Mouse (Mus musculus): ENCODE results near the gene Zdhhc14. TPM values are rescaled to one million over a fixed set of nuclear protein-coding genes. Genes with fewer than 3 reads are reported as not detected.
A peak's percentile ranks its signal among the peaks of the same experiment; 100 is the strongest.

Zdhhc14 gene
- polyA plus RNA-seq, 1 experiment from 2014 or later, result 2.0 TPM

- no peak overlapping the region for H3K4me3 ChIP-seq (ENCODE audit: low read depth, low read length)
- H3K4me1 ChIP-seq (ENCODE audit: control insufficient read depth, insufficient read depth, low read length), result no peaks in the 10 kb centered on the region
- no peak overlapping the region for H3K27ac ChIP-seq (ENCODE audit: low read depth, low read length)
- ATAC-seq (ENCODE audit: low FRiP score), result no peak
- no peaks in the 10 kb centered on the region for H3K27me3 ChIP-seq (ENCODE audit: control insufficient read depth, insufficient read depth, low read length)
- H3K4me2 ChIP-seq, result no peak overlapping the region
- DNase-seq (ENCODE audit: low spot score, missing footprints), result peak; percentile 8
- whole genome bisulfite sequencing, result 81% methylated on average over 5 of the region's 5 CpGs
- H3K9ac ChIP-seq (ENCODE audit: low read length), result no peak overlapping the region
- no peaks in the 10 kb centered on the region for H3K36me3 ChIP-seq (ENCODE audit: control insufficient read depth, insufficient read depth, low read length)
- no peaks in the 10 kb centered on the region for H3K9me3 ChIP-seq (ENCODE audit: control insufficient read depth, low read length)
Measured at GRCm38 (mm10) chr17:5794276-5794675, 301.9 kb downstream of the Zdhhc14 start.

DNA sequence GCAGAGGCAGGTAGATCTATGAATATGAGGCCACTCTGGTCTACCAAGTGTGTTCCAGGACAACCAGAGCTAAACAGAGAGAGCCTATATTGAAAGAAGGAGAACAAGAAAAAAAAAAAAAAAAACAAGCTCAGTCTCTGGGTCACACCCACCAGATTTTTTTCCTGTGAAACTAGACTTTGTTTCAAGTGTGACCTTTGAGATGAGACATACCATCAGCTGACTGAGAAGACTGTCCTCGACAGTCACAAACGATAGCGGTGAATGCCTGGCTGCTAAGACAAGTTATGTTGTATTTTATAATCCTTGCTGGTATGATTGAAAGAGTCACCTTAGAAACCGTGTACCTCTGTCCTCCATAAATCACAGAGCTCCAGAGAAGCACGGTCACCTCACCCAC, 303.0 kb downstream of the Zdhhc14 start:
- no peak for ATAC-seq (ENCODE audit: low FRiP score)
- 79% methylated on average over 5 of the region's 5 CpGs for WGBS

GRCm38 (mm10) chr17:5795878-5796277, 303.5 kb downstream of the Zdhhc14 start:
- WGBS, result 4% methylated on average over 5 of the region's 5 CpGs
- Histone ChIP-seq H3K36me3 (ENCODE audit: control insufficient read depth, insufficient read depth, low read length) (no peaks in the 10 kb centered on the region), H3K4me3 (ENCODE audit: low read depth, low read length) (no peak overlapping the region), H3K4me1 (ENCODE audit: control insufficient read depth, insufficient read depth, low read length) (no peaks in the 10 kb centered on the region), H3K9ac (ENCODE audit: low read length) (no peak overlapping the region), H3K4me2 (no peak overlapping the region), H3K9me3 (ENCODE audit: control insufficient read depth, low read length) (no peaks in the 10 kb centered on the region), H3K27me3 (ENCODE audit: control insufficient read depth, insufficient read depth, low read length) (no peaks in the 10 kb centered on the region), H3K27ac (ENCODE audit: low read depth, low read length) (no peak overlapping the region)
- ATAC-seq (ENCODE audit: low FRiP score), result no peak
- DNase-seq (ENCODE audit: low spot score, missing footprints), result peak; percentile 92

More for the DNA sequence above, 303.0 kb downstream of the Zdhhc14 start:
- no peak overlapping the region for H3K4me2 ChIP-seq
- DNase-seq (ENCODE audit: low spot score, missing footprints), result no peak
- no peaks in the 10 kb centered on the region for H3K4me1 ChIP-seq (ENCODE audit: control insufficient read depth, insufficient read depth, low read length)
- no peaks in the 10 kb centered on the region for H3K9me3 ChIP-seq (ENCODE audit: control insufficient read depth, low read length)
- H3K27ac ChIP-seq (ENCODE audit: low read depth, low read length), result no peak overlapping the region
- no peak overlapping the region for H3K9ac ChIP-seq (ENCODE audit: low read length)
- H3K4me3 ChIP-seq (ENCODE audit: low read depth, low read length), result no peak overlapping the region
- H3K36me3 ChIP-seq (ENCODE audit: control insufficient read depth, insufficient read depth, low read length), result no peaks in the 10 kb centered on the region
- no peaks in the 10 kb centered on the region for H3K27me3 ChIP-seq (ENCODE audit: control insufficient read depth, insufficient read depth, low read length)

GRCm38 (mm10) chr17:5797124-5797760, 304.9 kb downstream of the Zdhhc14 start:
- ATAC-seq (ENCODE audit: low FRiP score) (no peak), DNase-seq (ENCODE audit: low spot score, missing footprints) (peak; percentile 66)
- Histone ChIP-seq H3K9me3 (ENCODE audit: control insufficient read depth, low read length) (no peaks in the 10 kb centered on the region), H3K4me2 (no peak overlapping the region), H3K9ac (ENCODE audit: low read length) (no peak overlapping the region), H3K4me1 (ENCODE audit: control insufficient read depth, insufficient read depth, low read length) (no peaks in the 10 kb centered on the region), H3K27me3 (ENCODE audit: control insufficient read depth, insufficient read depth, low read length) (no peaks in the 10 kb centered on the region), H3K27ac (ENCODE audit: low read depth, low read length) (no peak overlapping the region), H3K36me3 (ENCODE audit: control insufficient read depth, insufficient read depth, low read length) (no peaks in the 10 kb centered on the region), H3K4me3 (ENCODE audit: low read depth, low read length) (no peak overlapping the region)
- WGBS, result 87% methylated on average over 5 of the region's 5 CpGs

GRCm38 (mm10) chr17:5798221-5798801, 306.0 kb downstream of the Zdhhc14 start:
- Histone ChIP-seq H3K4me2 (no peak overlapping the region), H3K27me3 (ENCODE audit: control insufficient read depth, insufficient read depth, low read length) (no peaks in the 10 kb centered on the region), H3K9ac (ENCODE audit: low read length) (no peak overlapping the region), H3K4me3 (ENCODE audit: low read depth, low read length) (no peak overlapping the region), H3K36me3 (ENCODE audit: control insufficient read depth, insufficient read depth, low read length) (no peaks in the 10 kb centered on the region), H3K9me3 (ENCODE audit: control insufficient read depth, low read length) (no peaks in the 10 kb centered on the region), H3K4me1 (ENCODE audit: control insufficient read depth, insufficient read depth, low read length) (no peaks in the 10 kb centered on the region), H3K27ac (ENCODE audit: low read depth, low read length) (no peak overlapping the region)
- ATAC-seq (ENCODE audit: low FRiP score) (no peak), DNase-seq (ENCODE audit: low spot score, missing footprints) (peak; percentile 47)
- 74% methylated on average over 13 of the region's 13 CpGs for WGBS

GRCm38 (mm10) chr17:5798900-5799299, 306.5 kb downstream of the Zdhhc14 start:
- ATAC-seq (ENCODE audit: low FRiP score), result no peak
- no peaks in the 10 kb centered on the region for H3K9me3 ChIP-seq (ENCODE audit: control insufficient read depth, low read length)
- H3K27ac ChIP-seq (ENCODE audit: low read depth, low read length), result no peak overlapping the region
- no peak overlapping the region for H3K4me2 ChIP-seq
- no peaks in the 10 kb centered on the region for H3K4me1 ChIP-seq (ENCODE audit: control insufficient read depth, insufficient read depth, low read length)
- H3K36me3 ChIP-seq (ENCODE audit: control insufficient read depth, insufficient read depth, low read length), result no peaks in the 10 kb centered on the region
- peak; percentile 54 for DNase-seq (ENCODE audit: low spot score, missing footprints)
- 86% methylated on average over 5 of the region's 5 CpGs for WGBS
- no peak overlapping the region for H3K4me3 ChIP-seq (ENCODE audit: low read depth, low read length)
- no peak overlapping the region for H3K9ac ChIP-seq (ENCODE audit: low read length)
- no peaks in the 10 kb centered on the region for H3K27me3 ChIP-seq (ENCODE audit: control insufficient read depth, insufficient read depth, low read length)

- no peak overlapping the region for H3K27ac ChIP-seq (ENCODE audit: low read depth, low read length)
- ATAC-seq (ENCODE audit: low FRiP score), result no peak
- 87% methylated on average over 17 of the region's 17 CpGs for WGBS
Measured at GRCm38 (mm10) chr17:5799396-5800021, 307.2 kb downstream of the Zdhhc14 start.

GRCm38 (mm10) chr17:5800254-5800653, 307.9 kb downstream of the Zdhhc14 start:
- no peaks in the 10 kb centered on the region for H3K9me3 ChIP-seq (ENCODE audit: control insufficient read depth, low read length)
- DNase-seq (ENCODE audit: low spot score, missing footprints), result peak; percentile 37
- ATAC-seq (ENCODE audit: low FRiP score), result no peak
- no peak overlapping the region for H3K9ac ChIP-seq (ENCODE audit: low read length)
- WGBS, result 95% methylated on average over 2 of the region's 2 CpGs
- H3K27ac ChIP-seq (ENCODE audit: low read depth, low read length), result no peak overlapping the region
- no peaks in the 10 kb centered on the region for H3K36me3 ChIP-seq (ENCODE audit: control insufficient read depth, insufficient read depth, low read length)
- H3K27me3 ChIP-seq (ENCODE audit: control insufficient read depth, insufficient read depth, low read length), result no peaks in the 10 kb centered on the region
- H3K4me1 ChIP-seq (ENCODE audit: control insufficient read depth, insufficient read depth, low read length), result no peaks in the 10 kb centered on the region
- no peak overlapping the region for H3K4me2 ChIP-seq
- H3K4me3 ChIP-seq (ENCODE audit: low read depth, low read length), result no peak overlapping the region

More at GRCm38 (mm10) chr17:5799396-5800021, 307.2 kb downstream of the Zdhhc14 start:
- H3K4me2 ChIP-seq, result no peak overlapping the region
- no peaks in the 10 kb centered on the region for H3K27me3 ChIP-seq (ENCODE audit: control insufficient read depth, insufficient read depth, low read length)
- no peak overlapping the region for H3K9ac ChIP-seq (ENCODE audit: low read length)
- no peaks in the 10 kb centered on the region for H3K4me1 ChIP-seq (ENCODE audit: control insufficient read depth, insufficient read depth, low read length)
- H3K4me3 ChIP-seq (ENCODE audit: low read depth, low read length), result no peak overlapping the region
- DNase-seq (ENCODE audit: low spot score, missing footprints), result peak; percentile 33
- no peaks in the 10 kb centered on the region for H3K36me3 ChIP-seq (ENCODE audit: control insufficient read depth, insufficient read depth, low read length)
- H3K9me3 ChIP-seq (ENCODE audit: control insufficient read depth, low read length), result no peaks in the 10 kb centered on the region

DNA sequence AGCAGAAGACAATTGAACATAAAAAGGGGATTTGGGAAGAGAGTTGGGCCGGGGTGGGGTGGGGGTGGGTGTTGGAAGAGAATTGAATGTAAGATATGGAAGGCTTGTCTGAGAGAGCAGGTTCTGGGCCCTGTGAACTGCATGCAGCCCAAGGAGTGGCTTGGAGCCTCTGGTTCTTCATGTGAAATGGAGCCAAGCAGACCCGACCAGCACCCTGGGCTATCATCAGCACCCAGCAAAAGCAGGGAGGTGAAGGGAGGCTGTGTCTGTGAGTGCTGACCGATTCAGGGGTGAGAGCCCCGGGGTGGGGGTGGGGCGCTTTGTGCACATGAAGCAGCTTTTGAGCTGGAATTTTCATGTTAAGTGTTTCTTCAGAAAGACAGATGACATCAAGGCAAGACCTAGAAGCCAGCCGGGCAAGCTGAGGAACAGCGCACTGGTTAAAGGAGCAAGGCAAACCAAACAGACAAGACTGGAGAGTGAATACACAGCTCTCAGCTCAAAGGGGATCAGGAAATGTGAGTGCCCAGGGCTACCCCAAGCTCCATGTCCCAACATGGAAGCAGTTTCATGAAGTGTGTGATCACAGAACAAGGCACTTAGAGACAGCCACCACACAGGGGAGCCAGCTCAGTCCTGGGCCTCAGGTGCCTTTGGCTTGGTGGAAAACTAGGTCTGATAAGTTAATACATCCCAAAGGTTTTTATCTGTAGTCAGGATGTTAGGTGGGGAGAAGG, 308.6 kb downstream of the Zdhhc14 start:
- H3K27me3 ChIP-seq (ENCODE audit: control insufficient read depth, insufficient read depth, low read length), result no peaks in the 10 kb centered on the region
- H3K9ac ChIP-seq (ENCODE audit: low read length), result no peak overlapping the region
- H3K36me3 ChIP-seq (ENCODE audit: control insufficient read depth, insufficient read depth, low read length), result no peaks in the 10 kb centered on the region
- no peak for DNase-seq (ENCODE audit: low spot score, missing footprints)
- H3K4me3 ChIP-seq (ENCODE audit: low read depth, low read length), result no peak overlapping the region
- no peak for ATAC-seq (ENCODE audit: low FRiP score)
- H3K4me1 ChIP-seq (ENCODE audit: control insufficient read depth, insufficient read depth, low read length), result no peaks in the 10 kb centered on the region
- WGBS, result 71% methylated on average over 7 of the region's 7 CpGs
- H3K4me2 ChIP-seq, result no peak overlapping the region
- H3K27ac ChIP-seq (ENCODE audit: low read depth, low read length), result no peak overlapping the region
- H3K9me3 ChIP-seq (ENCODE audit: control insufficient read depth, low read length), result no peaks in the 10 kb centered on the region
